Mouse (Mus musculus) T-cell, adult 2 months (primary cell): Measurements from ENCODE around the gene Wipf1.
"Not testable (repeated sequence)": the region's sequence is repeated elsewhere in the genome, so short reads cannot be mapped to it uniquely, and the experiment has no call there.

Experiments used
- DNase-seq: peaks from one replicate; pipeline ENCODE4 v3.0.0; 2022; ENCODE audit warnings: low spot score

Wipf1 gene

DNA sequence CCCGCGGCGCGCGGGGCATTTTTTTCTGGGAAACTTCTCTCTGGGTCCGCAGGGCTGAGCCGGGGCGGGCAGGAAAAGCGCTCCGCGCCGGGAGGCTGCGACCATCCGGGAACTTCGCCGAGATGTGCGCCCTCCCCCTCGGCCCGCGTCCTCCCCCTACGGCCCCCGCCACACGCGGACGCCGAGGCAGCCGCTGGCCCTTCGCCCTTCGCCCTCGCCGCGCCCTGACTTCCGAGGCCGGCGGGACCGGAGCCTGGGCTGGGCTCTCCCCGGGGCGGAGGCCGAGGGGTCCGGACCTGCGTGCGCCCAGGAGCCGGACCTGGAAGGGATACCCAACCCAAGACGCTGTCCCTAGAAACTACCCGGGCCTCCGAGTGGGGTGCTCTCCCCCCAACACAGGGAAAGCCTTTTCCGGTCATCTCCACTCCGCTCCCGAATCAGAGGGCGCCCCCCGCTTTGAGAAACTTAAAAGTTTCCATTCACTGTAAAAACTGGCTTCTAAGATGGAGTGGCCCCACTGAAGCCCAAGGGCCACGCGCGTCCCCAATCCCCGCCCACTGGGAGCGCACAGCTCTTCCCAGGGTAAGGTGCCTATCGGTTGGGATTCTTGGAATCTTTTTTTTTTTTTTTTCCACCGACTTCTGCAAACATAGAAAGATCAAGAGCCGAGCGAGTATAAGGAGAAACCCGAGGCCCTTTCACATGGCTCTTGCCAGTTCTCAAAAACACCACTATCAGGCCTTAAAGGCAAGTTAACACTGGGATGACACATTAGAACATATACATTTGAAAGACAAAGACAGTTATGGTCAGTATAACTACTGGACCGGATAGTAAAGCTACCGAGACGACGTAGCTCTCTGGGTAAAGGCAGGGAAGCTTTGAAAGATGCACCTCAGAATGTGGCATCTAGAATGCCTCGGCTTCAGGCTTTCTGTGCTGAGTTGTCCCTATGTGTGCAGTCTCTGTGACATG lies at the start of gene Wipf1:
Wipf1 (minus strand) TSS at position 379 of the 975 bp plus-strand sequence.
- no peak for DNase-seq

DNA sequence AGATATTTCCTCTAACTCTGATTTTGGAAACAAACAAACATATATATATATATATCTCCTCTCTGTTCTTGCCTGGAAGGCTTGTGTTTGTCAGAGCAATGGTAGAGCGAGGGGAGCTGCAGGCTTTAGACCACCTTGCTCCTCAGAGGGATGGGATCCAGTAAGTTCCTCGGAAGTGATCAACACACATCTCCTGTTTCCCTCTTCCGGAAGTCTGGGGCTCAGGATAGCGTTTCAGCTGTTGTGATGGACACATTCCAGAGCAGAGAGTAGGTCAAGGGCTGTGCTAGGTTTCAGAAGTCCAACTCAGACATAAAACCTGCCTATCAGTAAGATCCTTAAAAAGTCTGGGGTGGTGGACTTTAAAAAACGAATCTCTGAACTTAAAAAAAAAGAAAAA lies 49.6 kb upstream of the Wipf1 start:
- DNase-seq = no peak

DNA sequence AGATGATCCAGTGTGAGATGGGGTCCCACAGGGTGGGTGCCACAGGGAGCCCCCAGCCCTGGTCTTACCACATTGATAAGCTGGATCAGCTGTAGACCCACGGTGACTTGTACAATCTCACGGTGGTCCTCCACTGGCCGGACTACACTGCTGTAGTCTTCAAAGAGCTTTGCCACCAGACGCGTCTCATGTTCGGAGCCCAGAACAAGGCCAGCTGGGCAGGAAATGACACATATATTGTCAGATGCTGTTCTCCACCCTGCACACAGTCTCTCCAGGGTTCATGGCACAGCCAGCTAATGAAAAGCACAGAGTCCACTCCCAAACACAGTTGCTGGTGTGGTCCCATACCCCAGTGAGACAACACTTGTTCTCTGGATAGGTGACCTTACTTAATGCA lies 44.9 kb upstream of the Wipf1 start:
- no peak for DNase-seq

DNA sequence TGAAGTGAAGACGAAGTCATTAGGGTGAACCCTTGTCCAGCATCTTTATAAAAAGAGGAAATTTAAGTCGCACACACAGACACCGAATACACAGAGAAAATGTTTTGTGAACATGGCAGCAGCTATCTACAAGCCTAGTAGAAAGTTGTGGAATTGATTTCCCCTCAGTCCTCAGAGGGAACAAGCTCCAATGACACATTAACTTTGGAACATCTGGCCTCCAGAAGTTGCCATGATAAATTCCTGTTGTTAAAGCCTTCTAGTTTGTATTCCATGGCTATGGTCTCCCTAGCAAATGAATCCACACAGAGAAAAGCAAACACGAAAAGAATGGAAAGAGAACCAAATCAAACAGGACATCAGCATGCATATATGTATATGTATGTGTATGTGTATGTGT lies 44.0 kb upstream of the Wipf1 start:
- DNase-seq = no peak

DNA sequence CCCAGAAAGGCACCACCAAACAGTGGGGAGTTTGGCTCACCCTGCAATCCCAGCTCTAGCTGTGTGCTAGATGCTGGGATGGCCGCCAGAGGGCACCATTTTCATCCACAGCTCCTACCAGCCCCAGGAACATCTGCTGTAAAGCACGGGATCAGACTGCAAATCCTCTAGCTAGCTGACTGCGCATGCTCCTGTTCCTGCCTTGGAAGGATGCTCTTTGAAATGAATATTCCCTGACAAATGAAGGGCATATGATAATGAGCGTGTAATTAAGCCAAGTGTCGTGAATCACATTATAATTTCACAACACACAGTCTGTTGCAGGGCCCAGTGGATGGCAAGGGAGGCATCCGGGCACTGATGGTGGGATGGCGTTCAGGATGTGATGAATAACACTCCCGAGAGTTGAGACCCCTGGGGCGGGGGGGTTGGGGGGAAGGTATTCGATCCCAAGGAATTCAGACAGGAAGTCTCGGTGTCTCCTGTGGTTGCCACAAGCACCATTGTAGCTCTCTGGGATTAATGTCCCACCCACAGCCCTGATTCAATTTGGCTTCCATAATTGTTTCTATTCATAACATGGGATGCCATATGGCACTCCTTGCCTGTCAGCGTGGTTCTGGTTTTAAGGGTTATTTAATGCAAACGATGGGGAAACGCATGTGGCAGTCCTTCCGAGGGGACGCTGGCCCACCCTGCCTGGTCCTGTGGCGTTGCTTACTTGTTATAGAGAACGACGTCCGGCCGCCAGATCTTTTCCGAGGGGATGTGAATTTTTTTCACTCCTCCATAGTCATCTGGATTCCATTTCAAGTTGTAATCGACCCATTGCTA lies 43.2 kb upstream of the Wipf1 start:
- peak; percentile 22 for DNase-seq

DNA sequence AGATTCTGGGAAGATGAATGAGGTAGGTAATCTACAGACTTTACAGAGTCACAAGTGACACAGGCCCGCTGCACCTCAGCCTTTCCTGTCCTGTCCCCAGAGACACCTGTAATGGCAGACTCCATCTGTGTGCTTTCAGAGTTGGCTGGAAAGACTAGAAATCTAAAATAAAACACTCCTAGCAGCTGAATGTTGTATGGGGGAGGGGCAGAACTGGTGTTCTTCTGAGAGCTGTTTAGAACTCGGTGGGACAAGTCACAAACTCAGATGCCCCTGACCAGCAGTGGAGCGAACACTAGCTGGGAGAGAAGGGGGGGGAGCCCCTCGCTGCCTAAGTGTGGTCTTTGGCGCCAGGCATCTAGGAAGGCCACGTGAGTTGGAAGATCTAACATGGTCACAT lies 42.4 kb upstream of the Wipf1 start:
- DNase-seq = no peak

DNA sequence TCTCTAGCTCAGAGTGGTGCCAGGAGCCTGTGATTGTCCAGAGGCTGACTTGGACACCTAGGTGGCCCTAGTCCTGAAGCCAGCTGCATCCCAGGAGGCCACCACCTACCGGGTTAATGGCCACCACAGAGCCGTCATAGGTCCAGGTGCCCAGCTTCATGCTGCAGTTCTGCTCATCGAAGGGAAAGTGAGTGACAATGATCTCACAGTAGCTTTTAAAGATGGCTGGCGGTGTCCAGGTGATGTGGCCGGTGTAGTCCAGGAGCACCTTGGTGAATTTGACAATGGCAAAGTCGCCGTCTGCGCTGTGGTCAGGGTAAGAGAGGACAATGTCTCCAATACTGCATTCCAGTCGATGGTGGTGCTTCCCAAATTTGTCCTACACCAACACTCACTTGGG lies 41.8 kb upstream of the Wipf1 start:
- no peak for DNase-seq

DNA sequence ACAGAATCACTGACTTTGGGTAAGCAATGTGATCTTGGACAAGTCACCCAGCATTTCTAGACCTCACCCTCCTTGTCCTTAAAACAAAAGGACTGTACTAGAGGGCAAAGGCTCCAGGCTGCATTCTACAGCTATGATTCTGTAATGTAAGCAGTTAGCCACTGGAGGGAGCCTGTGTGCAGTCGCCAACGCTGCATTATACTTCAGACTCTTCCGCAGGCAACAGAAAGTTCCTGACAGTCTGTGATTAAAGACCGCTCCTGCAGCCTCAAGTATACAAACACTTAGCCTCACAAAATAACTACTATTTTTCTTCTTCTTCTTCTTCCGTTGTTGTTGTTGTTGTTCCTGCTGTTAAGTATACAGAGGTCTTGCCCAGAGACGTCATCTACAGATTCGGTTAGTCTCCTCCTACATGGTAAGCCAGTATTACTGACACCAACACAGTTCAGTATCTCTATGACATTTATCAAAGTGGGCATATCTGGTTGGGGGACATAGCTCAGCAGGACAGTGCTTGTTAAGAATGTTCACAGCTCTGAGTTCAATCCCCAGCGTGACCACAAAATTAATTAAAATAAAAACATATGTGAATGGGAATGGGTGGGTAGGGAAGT lies 37.6 kb upstream of the Wipf1 start:
- DNase-seq = peak; percentile 60

DNA sequence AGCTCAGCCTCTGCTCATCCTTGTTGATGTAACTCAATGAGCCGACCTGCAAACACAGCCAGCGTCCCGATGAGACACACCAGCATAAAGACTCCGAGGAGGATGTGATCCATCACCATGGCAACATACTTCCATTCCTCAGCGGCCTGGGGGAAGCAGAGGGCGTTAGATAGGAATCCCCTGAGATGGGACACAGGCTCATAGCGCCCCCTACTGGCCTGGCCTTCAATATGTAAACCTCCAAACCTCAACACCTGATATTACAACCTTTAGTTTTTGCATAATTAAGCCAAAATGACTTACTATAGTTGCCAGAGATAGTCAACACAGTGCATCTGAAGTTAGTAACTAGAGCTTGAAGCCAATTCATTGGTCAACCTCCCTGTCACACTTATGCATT lies 36.6 kb upstream of the Wipf1 start:
- peak; percentile 62 for DNase-seq

DNA sequence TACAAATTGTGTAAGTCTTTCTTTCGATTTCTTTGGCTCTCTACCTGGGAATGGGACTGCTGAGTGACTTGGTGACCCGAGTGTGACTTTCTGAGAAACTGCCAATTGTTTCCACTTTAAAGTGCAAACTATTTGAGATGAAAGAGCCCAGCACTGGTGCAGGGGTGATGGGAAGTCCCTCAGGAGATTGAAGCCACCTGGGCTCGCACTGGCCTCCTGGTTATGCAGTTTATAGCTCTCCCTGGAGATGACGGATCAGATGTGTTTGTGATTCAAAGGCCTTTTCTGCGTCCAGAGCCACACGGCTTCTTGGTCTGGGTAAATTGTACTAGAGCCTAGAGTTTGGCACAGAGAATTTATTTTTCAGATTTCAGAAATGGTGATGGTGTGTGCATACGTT lies 34.2 kb upstream of the Wipf1 start:
- no peak for DNase-seq

DNA sequence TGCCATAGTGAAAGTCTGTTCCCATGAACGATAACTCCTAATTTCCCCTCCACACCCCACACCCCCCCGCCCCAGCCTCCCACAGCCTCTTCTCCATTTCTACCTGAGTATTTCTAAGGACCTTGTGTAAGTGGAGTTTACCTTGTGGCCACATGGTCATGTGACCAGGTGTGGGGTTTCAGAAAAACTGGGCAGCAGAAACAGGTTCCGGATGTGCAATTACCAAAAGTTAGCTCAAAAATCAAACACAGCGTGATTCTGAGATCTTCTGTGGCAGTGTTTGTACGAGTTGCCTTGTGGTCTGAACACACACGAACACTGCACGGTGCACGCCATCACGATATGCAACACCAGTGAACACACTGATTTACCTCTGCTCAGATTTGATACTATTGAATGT lies 33.1 kb upstream of the Wipf1 start:
- DNase-seq = no peak

DNA sequence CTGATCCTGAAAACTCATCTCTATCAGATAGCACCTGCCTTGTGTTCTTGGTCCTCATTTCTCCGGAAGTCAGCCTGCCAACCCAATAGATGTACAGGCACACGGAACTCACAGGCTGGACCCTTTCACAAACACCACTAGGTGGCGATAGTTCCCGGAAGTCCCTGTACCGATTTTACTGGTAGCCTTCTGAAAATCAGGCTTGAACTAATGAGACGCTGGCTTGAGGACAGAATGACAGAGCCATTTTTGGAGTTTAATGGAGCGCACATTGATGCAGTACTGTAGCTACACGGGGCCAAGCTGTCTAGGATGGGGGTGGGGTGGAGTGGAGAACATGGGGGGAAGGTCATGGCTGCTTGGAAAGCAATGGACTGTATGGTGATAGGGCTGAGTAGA lies 32.1 kb upstream of the Wipf1 start:
- DNase-seq = peak; percentile 46

DNA sequence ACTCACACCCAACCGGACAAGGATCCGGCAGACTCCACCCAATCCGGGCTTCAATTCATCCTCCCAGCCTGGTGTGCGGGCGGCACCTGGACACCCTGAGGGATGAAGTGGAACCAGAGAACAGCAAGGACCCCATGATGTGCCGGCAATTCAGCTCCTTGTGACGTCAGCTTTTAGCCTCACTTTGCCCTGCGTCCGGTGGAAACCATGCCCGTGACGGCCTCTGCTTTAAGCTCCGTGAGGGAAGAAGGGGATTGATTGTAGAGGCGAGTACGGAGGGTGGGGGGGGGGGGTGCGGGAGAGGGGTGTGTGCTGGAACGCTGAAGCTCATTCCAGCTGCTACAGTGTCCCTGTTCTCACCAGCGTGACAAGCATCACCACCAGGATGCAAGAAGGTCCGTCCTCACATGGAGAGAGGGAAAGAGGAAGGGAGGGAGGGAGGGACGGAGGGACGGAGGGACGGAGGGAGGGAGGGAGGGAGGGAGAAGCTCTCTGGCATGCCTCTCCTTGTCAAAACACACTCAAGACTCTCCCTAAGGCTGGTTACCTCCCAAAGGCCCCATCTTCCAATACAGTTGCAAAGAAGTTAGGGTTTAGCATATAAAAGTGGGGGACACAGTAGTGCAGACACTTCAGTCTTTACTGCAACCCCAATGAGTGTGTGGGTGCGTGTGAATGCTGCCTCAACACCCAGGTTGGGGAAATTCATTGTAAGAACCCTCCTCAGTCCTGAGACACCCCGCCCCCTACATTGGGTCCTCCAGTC lies 31.5 kb upstream of the Wipf1 start:
- DNase-seq = no peak

DNA sequence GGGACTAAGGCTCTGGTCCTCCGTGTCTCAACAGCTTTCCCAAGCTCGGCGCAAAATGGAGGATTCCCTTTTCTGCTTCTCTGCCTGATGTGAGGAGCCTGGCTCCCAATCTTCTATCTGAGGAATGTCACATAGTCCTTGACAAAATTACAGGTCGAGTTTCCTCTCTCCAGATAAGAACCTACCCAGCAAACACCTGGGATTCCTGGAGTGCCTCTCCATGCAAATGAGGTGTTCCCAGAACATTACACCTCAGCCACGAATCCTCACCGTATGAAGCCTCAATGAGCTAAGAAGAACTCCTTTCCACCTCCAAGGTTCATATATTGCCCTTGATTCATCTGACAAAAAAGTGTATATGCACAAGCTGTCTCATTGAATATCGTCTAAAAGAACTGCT lies 30.9 kb upstream of the Wipf1 start:
- no peak for DNase-seq

DNA sequence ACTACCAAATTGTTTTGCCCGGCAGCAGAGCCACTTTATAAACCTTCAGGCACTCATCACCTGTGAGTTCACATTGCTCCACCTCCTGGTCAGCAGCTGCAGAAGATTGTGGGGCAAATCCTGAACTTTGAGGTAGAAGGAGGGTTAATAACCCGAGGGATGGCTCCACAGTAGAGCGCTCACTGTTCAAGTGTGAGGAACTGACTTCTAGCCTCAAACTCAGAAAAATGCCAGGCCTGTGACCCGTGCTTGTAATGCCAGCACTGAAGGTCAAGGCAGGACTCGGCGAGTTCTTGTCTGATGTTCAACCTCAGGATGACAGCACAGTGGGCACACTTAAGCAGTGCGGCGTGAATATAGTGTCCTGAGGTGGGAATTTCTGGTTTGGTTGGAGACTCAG lies 28.4 kb upstream of the Wipf1 start:
- no peak for DNase-seq

DNA sequence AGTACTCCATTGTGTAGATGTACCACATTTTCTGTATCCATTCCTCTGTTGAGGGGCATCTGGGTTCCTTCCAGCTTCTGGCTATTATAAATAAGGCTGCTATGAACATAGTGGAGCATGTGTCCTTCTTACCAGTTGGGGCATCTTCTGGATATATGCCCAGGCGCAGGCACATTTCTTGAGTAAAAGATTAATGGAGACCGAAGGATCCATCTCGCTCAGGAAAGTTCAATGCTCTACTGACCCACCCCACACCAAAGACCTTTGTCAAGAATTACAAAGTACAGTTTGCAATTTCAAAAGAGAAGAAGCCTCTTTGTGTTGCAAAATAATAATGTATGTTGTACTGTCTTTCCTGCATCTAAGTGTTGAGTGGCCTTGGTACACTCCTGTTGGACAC lies 27.5 kb upstream of the Wipf1 start:
- DNase-seq = not testable (repeated sequence)

DNA sequence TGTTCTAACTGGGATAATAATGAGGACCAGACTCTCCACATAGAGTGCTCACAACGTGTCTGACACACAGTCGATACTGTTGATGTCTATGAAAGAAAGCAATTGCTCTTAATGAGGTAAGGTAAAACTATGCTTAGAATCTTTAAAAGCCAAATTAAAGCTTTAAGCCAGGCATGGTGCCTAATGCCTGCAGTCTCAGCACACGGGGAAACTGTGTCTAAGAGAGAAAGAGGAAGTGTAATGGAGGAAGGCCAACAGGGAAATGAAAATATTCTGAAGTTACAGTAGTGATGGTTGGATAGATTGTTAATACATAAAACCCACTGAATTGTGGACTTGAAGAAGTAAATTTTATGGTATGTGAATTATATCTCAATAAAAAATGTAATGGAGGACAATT lies 24.9 kb upstream of the Wipf1 start:
- no peak for DNase-seq

DNA sequence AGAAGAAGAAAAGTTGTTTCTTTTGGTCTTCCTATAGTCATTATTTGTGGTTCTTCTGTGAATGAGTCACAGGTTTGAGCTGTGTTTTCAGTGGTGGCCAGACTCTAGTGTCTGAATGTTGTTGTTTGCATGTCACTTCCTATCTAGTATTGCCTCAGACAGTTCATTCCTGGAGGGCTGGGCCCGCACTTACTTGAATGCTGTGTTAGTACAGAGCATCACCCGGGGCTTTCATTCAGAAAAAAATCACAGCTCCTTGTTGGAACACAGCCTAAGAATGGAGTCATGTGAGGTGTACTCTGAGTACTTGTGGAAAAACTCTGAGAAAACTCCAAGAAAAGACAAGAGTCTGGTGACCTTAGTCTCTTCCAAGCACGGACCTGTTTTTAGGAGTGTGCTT lies 23.4 kb upstream of the Wipf1 start:
- no peak for DNase-seq

DNA sequence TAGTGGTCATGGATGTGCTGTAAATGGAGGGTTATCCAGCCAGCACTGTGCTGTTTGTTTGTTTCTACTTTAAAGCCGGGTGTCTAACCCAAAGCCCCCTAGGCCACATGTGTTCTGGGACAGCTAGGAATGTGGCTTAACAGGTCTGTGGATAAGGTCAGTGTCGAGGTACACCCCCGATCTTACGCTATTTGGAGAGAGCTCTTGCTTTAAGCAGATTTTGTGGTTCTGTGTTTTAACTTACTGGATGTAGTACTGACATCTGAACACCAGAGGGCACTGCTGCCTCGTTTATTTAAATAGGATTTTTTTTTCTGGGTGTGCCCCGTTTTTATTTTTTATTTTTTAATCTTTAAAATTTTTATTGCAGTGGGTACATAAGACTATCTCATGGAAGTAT lies 21.2 kb upstream of the Wipf1 start:
- no peak for DNase-seq

DNA sequence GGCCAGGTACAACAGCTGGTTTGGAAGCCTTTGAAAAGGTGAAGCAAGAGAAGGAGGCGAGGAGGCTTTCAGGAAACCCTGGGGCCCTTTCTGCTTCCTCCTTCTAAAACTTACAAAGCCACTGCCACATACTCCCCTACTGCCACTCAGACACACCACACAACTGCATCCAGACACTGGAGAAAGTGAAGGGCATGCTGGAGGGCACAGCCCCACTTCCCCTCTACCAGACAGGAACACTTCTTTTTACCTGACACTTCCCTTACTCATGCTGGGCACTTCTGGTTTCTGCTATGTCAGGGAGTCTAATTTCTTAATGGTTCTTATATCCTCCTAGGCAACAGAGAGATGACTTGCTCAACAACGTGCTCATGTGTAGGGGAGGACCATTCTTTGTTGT lies 19.0 kb upstream of the Wipf1 start:
- DNase-seq = no peak

DNA sequence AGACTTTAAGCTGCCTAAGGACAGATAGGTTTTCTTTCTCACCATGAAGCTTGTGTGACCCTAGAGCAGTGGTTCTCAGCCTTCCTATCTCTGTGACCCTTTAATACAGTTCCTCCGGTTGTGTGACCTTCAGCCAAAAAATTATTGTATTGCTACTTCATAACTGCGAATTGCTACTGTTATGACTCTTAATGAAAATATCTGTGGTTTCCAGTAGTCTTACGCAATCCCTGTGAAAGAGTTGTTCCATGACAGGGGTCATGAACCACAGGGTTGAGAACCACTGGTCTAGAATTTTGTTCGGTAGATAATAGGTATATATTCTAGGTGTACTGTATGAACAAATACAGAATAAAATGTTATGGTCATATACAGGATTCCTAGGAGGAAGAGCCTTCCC lies 17.7 kb upstream of the Wipf1 start:
- no peak for DNase-seq

DNA sequence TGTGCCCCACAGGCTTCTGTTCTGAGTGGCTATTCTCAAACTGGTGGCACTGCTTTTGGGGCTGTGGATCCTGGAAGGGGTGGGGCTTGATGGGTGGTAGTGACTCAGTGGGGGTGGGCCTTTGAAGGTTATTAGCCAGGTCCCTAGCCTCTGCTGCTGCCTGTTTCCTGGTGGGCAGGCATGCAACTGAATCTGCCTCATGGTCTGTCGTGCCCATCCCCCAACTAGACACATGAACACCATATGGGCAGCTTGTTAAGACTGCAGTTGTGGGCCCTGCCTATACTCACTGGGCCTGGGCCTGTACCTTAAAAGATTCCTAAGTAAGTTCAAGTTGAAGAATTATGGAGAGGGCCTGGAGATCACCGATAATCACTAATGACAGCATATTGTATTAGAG lies 16.0 kb upstream of the Wipf1 start:
- no peak for DNase-seq
